Mouse (Mus musculus) adrenal gland, adult 2 months (tissue): ENCODE measurements at regions not wholly inside any gene's neighbourhood (a gene's known extent, or its start where the extent isn't known, plus 50 kb on each side); places are given as distances from the start of the nearest gene placed in this dataset.

Experiments
- DNase-seq: peaks from one replicate; pipeline ENCODE4 v3.0.0; 2021

DNA sequence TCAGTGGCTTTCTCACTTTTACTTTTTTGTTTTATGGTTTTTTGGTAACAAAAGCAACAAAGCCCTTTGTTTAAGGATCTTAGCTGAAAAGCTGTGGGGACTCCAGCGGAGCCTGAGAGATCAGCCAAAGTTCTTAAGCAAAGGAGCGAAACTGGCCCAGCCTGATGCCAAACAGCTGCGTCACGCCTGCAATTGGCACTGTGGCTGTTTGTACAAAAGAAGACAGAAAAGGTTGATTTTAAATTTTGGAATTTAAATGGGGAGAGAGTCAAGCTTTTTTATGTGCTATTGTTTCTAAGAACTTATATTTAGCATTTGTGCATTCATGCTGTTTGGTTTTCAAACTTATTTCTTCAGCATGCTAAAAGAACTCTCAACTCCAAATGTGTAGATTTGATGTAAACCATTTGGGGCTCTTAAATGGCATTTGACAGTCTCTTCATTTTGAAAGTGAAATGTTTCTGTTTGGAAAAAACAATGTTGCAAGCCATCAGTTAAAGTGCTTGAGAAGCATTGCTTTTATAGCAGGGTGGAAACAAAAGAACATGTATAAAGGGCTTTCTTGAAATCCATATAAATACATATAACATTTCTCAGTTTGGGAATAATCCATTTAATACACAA, 105.1 kb upstream of the Daam1 start:
- no peak for DNase-seq

DNA sequence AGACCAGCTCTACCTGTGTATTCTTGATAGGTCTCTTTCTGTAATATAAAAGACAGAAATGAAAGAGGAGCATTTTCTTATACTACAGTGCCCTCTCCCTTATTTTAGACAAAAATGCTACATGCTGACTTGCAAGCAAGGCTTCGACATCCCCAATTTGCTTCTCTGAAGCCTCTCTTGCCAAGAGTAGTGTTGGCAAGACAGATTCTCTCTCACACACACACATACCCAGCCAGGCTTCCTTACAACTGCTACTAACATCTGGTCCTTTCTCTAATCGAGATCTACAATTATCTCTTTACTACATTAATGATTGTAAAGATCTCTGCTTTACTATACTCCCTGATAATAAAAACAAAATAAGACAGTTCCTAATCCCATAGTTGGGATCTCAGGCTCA, 87.5 kb upstream of the Daam1 start:
- no peak for DNase-seq

GRCm38 (mm10) chr12:71746011-71746410, 84.9 kb upstream of the Daam1 start:
- no peak for DNase-seq

- no peak for DNase-seq
Measured at GRCm38 (mm10) chr12:71747386-71747785, 83.5 kb upstream of the Daam1 start.

DNA sequence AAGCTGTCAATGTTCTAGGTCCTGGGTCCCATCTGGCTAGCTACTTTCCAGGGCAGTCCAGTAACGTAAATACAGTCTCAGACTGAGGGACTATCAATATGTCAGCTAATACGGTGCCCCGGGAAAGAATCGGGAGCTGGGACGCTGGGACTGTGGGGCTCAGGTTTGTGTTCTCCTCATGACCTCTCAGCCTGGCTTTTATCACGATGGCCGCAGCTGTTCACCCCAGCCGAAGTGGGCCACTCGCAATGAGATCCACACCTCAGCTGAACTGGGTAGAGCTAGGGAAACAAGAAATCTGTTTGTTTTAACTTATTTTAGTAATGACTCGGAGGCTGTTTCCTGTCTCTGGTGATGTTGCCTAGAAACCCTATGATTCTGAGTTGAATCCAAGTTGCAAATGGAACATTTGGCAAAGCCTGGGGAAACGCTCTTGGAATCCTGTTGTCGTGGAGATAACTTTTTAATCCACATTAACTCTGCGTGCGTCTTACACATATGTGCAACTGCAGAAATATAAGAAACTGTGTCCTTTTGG, 83.0 kb upstream of the Daam1 start:
- DNase-seq: no peak

- peak; percentile 71 for DNase-seq
Measured at GRCm38 (mm10) chr12:71748731-71749130, 82.1 kb upstream of the Daam1 start.

DNA sequence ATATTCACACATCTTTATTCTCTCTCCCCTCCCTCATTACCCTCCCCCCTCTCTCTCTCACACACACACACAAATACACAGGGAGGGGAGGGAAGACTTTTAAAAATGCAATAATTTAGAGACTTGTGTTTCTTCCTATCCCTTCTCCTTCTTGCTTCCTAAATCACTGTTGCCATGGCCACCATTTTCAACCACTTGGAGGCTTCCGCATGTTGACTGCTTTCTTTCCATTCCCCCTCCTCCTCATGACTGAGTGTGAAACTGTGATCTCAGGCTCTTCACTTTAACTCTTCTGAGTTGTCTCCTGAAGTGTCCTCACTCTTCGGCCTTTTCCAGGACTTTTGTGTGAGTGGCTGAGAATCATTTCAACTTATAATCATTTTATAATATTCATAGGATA, 81.2 kb upstream of the Daam1 start:
- no peak for DNase-seq

DNA sequence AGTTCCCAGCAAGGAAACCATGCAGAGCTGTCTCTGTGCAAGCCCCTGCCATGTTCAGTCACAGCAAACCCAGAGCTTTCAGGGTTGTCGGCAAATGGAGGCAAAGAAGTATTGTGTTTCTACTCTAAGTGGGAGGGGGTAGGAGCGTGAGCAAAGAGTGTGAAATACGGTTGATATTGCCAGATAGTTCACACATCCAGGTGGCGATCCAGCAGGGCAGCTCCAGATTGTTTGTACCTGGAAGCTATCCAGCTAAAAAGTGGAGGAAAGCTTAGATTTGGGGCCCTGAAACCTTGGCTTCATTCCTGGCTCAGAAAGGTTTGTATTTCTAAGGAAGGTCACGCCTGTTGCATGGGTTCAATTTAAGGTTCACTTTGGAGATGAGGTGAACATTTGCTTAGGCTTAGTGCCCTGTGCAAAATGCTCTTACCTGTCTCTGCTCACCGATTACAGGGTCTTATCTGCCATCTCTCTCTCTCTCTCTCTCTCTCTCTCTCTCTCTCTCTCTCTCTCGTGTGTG, 78.1 kb upstream of the Daam1 start:
- no peak for DNase-seq

- peak; percentile 67 for DNase-seq
Measured at GRCm38 (mm10) chr12:71753276-71753675, 77.6 kb upstream of the Daam1 start.

GRCm38 (mm10) chr12:71763194-71763593, 67.7 kb upstream of the Daam1 start:
- no peak for DNase-seq

DNA sequence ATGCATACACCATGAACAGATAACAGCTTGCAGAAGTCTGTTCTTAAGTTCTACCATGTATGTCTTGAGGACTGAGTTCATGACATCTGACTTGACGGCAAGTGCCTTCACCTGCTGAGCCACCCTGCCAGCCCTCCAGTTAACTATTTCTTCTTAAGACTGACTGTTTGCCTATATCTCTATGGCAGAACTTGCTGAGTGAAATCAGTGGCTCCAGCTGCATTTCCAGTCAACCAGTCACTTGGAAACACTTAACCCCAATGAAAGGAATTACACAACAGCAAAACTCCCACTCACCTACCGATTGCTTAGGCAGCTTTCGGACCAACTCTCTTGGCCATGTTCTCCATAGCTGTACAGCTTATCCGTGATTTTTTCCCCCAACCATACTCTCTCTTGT, 64.8 kb upstream of the Daam1 start:
- no peak for DNase-seq

- DNase-seq: no peak
Measured at GRCm38 (mm10) chr12:71766636-71767035, 64.2 kb upstream of the Daam1 start.

DNA sequence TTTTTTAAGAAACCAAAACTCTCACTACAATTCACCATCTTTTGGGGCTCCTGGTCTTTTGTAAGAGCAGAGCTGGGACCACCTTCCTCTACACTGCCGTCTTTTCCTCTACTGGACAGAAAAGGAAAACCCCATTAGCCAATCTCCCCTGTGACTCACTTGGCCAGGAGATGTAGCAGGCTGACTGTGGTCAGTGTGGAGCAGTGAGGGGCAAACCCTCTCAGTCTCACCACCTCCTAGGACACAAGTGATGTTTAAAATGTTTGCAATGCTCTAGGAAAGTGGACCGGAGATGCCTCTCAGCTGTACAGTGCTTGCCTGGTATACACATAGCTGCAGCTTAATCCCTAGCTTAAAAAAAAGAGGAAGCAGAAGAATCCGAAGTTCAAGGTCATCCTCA, 63.0 kb upstream of the Daam1 start:
- no peak for DNase-seq

GRCm38 (mm10) chr12:71768471-71768870, 62.4 kb upstream of the Daam1 start:
- peak; percentile 73 for DNase-seq

GRCm38 (mm10) chr12:71768890-71769289, 62.0 kb upstream of the Daam1 start:
- no peak for DNase-seq

GRCm38 (mm10) chr12:71769302-71769701, 61.6 kb upstream of the Daam1 start:
- no peak for DNase-seq

- DNase-seq: no peak
Measured at GRCm38 (mm10) chr12:71773891-71774290, 57.0 kb upstream of the Daam1 start.

DNA sequence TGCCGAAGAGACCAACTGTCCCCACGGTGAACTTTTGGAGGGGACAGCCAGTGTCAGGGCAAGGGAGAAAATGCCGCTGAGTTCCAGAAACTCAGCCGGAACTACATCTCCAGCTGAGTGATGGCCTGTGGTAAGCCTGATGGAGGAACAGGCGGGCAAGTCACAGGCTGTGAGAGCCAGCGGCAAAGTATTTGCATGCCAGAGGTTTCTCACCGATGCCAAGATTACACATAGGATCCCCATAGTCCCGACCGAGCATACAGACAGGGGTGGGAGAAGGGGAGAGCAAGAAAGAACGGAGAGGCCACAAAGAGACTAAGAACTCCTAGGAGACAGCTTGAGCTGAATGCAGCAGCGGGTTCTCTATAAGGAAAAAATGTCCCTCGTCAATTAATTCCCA, 55.8 kb upstream of the Daam1 start:
- no peak for DNase-seq

- no peak for DNase-seq
Measured at GRCm38 (mm10) chr12:71778137-71778536, 52.7 kb upstream of the Daam1 start.

DNA sequence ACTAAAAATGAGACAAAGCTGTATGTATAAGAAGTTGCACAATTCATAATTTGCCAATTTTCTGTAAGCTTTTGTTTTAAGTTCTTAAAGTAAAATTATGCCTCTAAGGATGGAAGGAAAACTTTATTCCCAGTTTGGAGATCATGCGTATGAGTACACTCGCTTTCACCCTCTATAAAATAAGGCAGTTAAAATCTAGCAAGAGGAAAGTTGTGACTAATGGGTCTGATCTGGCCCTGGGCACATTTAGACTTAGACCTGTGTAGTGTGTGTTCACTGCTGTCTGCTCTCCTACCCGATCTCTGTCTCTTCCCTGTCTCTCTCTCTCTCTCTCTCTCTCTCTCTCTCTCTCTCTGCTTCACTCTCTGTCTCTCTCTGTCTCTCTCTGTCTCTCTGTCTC, 51.9 kb upstream of the Daam1 start:
- no peak for DNase-seq

DNA sequence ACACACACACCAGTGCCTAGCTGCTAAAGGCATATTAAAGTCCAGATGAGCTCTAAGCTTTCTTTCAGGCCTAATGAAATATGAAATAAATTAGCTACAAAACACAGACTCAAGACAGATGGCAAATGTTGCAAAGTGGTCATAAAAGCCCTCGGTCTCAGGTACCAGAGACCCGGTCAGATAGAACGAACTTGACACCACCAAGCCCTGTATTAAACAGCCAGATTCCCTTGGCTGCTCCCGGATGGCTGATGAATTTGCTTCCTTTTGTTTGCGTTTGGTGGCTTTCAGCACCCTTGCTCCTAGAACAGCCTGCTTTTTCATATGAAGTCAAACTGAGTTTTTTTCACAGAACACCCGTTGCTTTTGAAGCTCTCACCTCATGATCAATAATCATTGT, 51.5 kb upstream of the Daam1 start:
- DNase-seq: no peak
